Mouse (Mus musculus): ENCODE data around the gene Ahsg. TPM values are rescaled to one million over a fixed set of nuclear protein-coding genes. Genes with fewer than 3 reads are reported as not detected.

The Ahsg gene
- polyA plus RNA-seq, 1 experiment from 2014 or later = 0.24 TPM

Other genes starting within 250 kb of the Ahsg start
- gene Dgkg, start 234.1 kb upstream of the Ahsg start, polyA plus RNA-seq (2015; fragmentation: Nextera tagmentation; extraction: Ambion mirVana) = 0.30 and 0.46 TPM in 2 replicates
- gene Crygs, start 79.7 kb upstream of the Ahsg start, polyA plus RNA-seq (2015; fragmentation: Nextera tagmentation; extraction: Ambion mirVana) = not detected in 2 replicates
- 26.3 and 27.7 TPM in 2 replicates for gene Tbccd1, start 33.6 kb upstream of the Ahsg start, polyA plus RNA-seq (2015; fragmentation: Nextera tagmentation; extraction: Ambion mirVana)
- 87.0 and 99.6 TPM in 2 replicates for gene Dnajb11, start 33.4 kb upstream of the Ahsg start, polyA plus RNA-seq (2015; fragmentation: Nextera tagmentation; extraction: Ambion mirVana)
- gene Fetub, start 27.1 kb downstream of the Ahsg start, polyA plus RNA-seq (2015; fragmentation: Nextera tagmentation; extraction: Ambion mirVana) = not detected in 2 replicates
- 0.15 TPM in 1 of 2 replicates, not detected in the other for gene Hrg, start 59.8 kb downstream of the Ahsg start, polyA plus RNA-seq (2015; fragmentation: Nextera tagmentation; extraction: Ambion mirVana)
- gene Kng2, start 138.2 kb downstream of the Ahsg start, polyA plus RNA-seq (2015; fragmentation: Nextera tagmentation; extraction: Ambion mirVana) = not detected in 2 replicates
- 0.16 TPM in 1 of 2 replicates, not detected in the other for gene Kng1, start 166.6 kb downstream of the Ahsg start, polyA plus RNA-seq (2015; fragmentation: Nextera tagmentation; extraction: Ambion mirVana)
- 281 and 302 TPM in 2 replicates for gene Eif4a2, start 216.2 kb downstream of the Ahsg start, polyA plus RNA-seq (2015; fragmentation: Nextera tagmentation; extraction: Ambion mirVana)
- gene Rfc4, start 236.5 kb downstream of the Ahsg start, polyA plus RNA-seq (2015; fragmentation: Nextera tagmentation; extraction: Ambion mirVana) = 76.2 and 78.4 TPM in 2 replicates

All from midbrain, embryonic 13.5 days (tissue).